Mouse (Mus musculus): Measurements from ENCODE around the gene Cdrt4. TPM values are rescaled to one million over a fixed set of nuclear protein-coding genes. Genes with fewer than 3 reads are reported as not detected.

Gene Cdrt4
- polyA plus RNA-seq, 1 experiment from 2014 or later = not detected

- Histone ChIP-seq H3K27ac (ENCODE audit: low read depth, low read length) (no peak overlapping the region), H3K4me1 (ENCODE audit: control insufficient read depth, insufficient read depth, low read length) (peaks cover 9% of the 10 kb centered on the region), H3K9ac (ENCODE audit: low read depth, low read length) (no peak overlapping the region), H3K27me3 (ENCODE audit: control insufficient read depth, insufficient read depth, low read length) (no peaks in the 10 kb centered on the region), H3K36me3 (ENCODE audit: control insufficient read depth, insufficient read depth, low read length) (no peaks in the 10 kb centered on the region), H3K4me2 (replicated peaks; ENCODE audit: low read depth, low read length) (no peak overlapping the region), H3K9me3 (ENCODE audit: control insufficient read depth, low read length) (no peaks in the 10 kb centered on the region), H3K4me3 (ENCODE audit: low read length) (no peak overlapping the region)
- ATAC-seq (ENCODE audit: low FRiP score, low TSS enrichment) = 0 out of 2 replicates have a peak, but pooled peaks have one; percentile 42
Observed at GRCm38 (mm10) chr11:63020633-63021032, 69.6 kb downstream of the Cdrt4 start.

- H3K27me3 ChIP-seq (ENCODE audit: control insufficient read depth, insufficient read depth, low read length) = no peaks in the 10 kb centered on the region
- no peak overlapping the region for H3K4me2 ChIP-seq (replicated peaks; ENCODE audit: low read depth, low read length)
- H3K4me3 ChIP-seq (ENCODE audit: low read length) = no peak overlapping the region
- no peak overlapping the region for H3K9ac ChIP-seq (ENCODE audit: low read depth, low read length)
- 55% methylated on average over 5 of the region's 5 CpGs for WGBS
- no peak for ATAC-seq (ENCODE audit: low FRiP score, low TSS enrichment)
- no peaks in the 10 kb centered on the region for H3K9me3 ChIP-seq (ENCODE audit: control insufficient read depth, low read length)
- no peak overlapping the region; the same call in 1 of the 2 replicates for H3K27ac ChIP-seq (ENCODE audit: low read depth, low read length)
- no peaks in the 10 kb centered on the region for H3K36me3 ChIP-seq (ENCODE audit: control insufficient read depth, insufficient read depth, low read length)
- peaks cover 9% of the 10 kb centered on the region for H3K4me1 ChIP-seq (ENCODE audit: control insufficient read depth, insufficient read depth, low read length)
Observed at GRCm38 (mm10) chr11:63021141-63021806, 70.3 kb downstream of the Cdrt4 start.

- H3K27me3 ChIP-seq (ENCODE audit: control insufficient read depth, insufficient read depth, low read length) = no peaks in the 10 kb centered on the region
- peaks cover 9% of the 10 kb centered on the region for H3K4me1 ChIP-seq (ENCODE audit: control insufficient read depth, insufficient read depth, low read length)
- H3K36me3 ChIP-seq (ENCODE audit: control insufficient read depth, insufficient read depth, low read length) = no peaks in the 10 kb centered on the region
- no peak overlapping the region for H3K27ac ChIP-seq (ENCODE audit: low read depth, low read length)
- H3K4me3 ChIP-seq (ENCODE audit: low read length) = no peak overlapping the region
- no peak overlapping the region for H3K9ac ChIP-seq (ENCODE audit: low read depth, low read length)
- no peak for ATAC-seq (ENCODE audit: low FRiP score, low TSS enrichment)
- WGBS = 86% methylated on average over 5 of the region's 5 CpGs
- no peak overlapping the region for H3K4me2 ChIP-seq (replicated peaks; ENCODE audit: low read depth, low read length)
- H3K9me3 ChIP-seq (ENCODE audit: control insufficient read depth, low read length) = no peaks in the 10 kb centered on the region
Observed at GRCm38 (mm10) chr11:63023461-63023860, 72.5 kb downstream of the Cdrt4 start.

GRCm38 (mm10) chr11:63024136-63024535 lies 73.1 kb downstream of the Cdrt4 start:
- no peaks in the 10 kb centered on the region for H3K9me3 ChIP-seq (ENCODE audit: control insufficient read depth, low read length)
- H3K4me1 ChIP-seq (ENCODE audit: control insufficient read depth, insufficient read depth, low read length) = peaks cover 13% of the 10 kb centered on the region
- H3K36me3 ChIP-seq (ENCODE audit: control insufficient read depth, insufficient read depth, low read length) = no peaks in the 10 kb centered on the region
- ATAC-seq (ENCODE audit: low FRiP score, low TSS enrichment) = 0 out of 2 replicates have a peak, but pooled peaks have one; percentile 47
- no peak overlapping the region for H3K4me2 ChIP-seq (replicated peaks; ENCODE audit: low read depth, low read length)
- no peak overlapping the region for H3K27ac ChIP-seq (ENCODE audit: low read depth, low read length)
- H3K27me3 ChIP-seq (ENCODE audit: control insufficient read depth, insufficient read depth, low read length) = no peaks in the 10 kb centered on the region
- H3K4me3 ChIP-seq (ENCODE audit: low read length) = no peak overlapping the region
- H3K9ac ChIP-seq (ENCODE audit: low read depth, low read length) = no peak overlapping the region
- WGBS = 50% methylated on average over 2 of the region's 2 CpGs

GRCm38 (mm10) chr11:63025476-63025875 lies 74.5 kb downstream of the Cdrt4 start:
- Histone ChIP-seq H3K4me3 (ENCODE audit: low read length) (no peak overlapping the region), H3K4me1 (ENCODE audit: control insufficient read depth, insufficient read depth, low read length) (peaks cover 13% of the 10 kb centered on the region), H3K27ac (ENCODE audit: low read depth, low read length) (no peak overlapping the region), H3K36me3 (ENCODE audit: control insufficient read depth, insufficient read depth, low read length) (no peaks in the 10 kb centered on the region), H3K4me2 (replicated peaks; ENCODE audit: low read depth, low read length) (no peak overlapping the region), H3K27me3 (ENCODE audit: control insufficient read depth, insufficient read depth, low read length) (no peaks in the 10 kb centered on the region), H3K9ac (ENCODE audit: low read depth, low read length) (no peak overlapping the region), H3K9me3 (ENCODE audit: control insufficient read depth, low read length) (no peaks in the 10 kb centered on the region)
- no peak for ATAC-seq (ENCODE audit: low FRiP score, low TSS enrichment)
- 78% methylated on average over 6 of the region's 6 CpGs for WGBS

GRCm38 (mm10) chr11:63026651-63027141 lies 75.7 kb downstream of the Cdrt4 start:
- Histone ChIP-seq H3K4me1 (ENCODE audit: control insufficient read depth, insufficient read depth, low read length) (peaks cover 5% of the 10 kb centered on the region; the same call in 1 of the 2 replicates), H3K27me3 (ENCODE audit: control insufficient read depth, insufficient read depth, low read length) (no peaks in the 10 kb centered on the region), H3K4me3 (ENCODE audit: low read length) (no peak overlapping the region), H3K4me2 (replicated peaks; ENCODE audit: low read depth, low read length) (no peak overlapping the region), H3K27ac (ENCODE audit: low read depth, low read length) (no peak overlapping the region), H3K9ac (ENCODE audit: low read depth, low read length) (no peak overlapping the region), H3K36me3 (ENCODE audit: control insufficient read depth, insufficient read depth, low read length) (no peaks in the 10 kb centered on the region), H3K9me3 (ENCODE audit: control insufficient read depth, low read length) (no peaks in the 10 kb centered on the region)
- ATAC-seq (ENCODE audit: low FRiP score, low TSS enrichment) = no peak
- WGBS = 78% methylated on average over 9 of the region's 9 CpGs

- Histone ChIP-seq H3K9ac (ENCODE audit: low read depth, low read length) (no peak overlapping the region), H3K27me3 (ENCODE audit: control insufficient read depth, insufficient read depth, low read length) (no peaks in the 10 kb centered on the region), H3K27ac (ENCODE audit: low read depth, low read length) (0 out of 2 replicates have a peak overlapping the region, but pooled peaks have one; percentile 12), H3K4me2 (replicated peaks; ENCODE audit: low read depth, low read length) (no peak overlapping the region), H3K9me3 (ENCODE audit: control insufficient read depth, low read length) (no peaks in the 10 kb centered on the region), H3K4me3 (ENCODE audit: low read length) (no peak overlapping the region), H3K36me3 (ENCODE audit: control insufficient read depth, insufficient read depth, low read length) (no peaks in the 10 kb centered on the region), H3K4me1 (ENCODE audit: control insufficient read depth, insufficient read depth, low read length) (peaks cover 5% of the 10 kb centered on the region; the same call in 1 of the 2 replicates)
- no peak for ATAC-seq (ENCODE audit: low FRiP score, low TSS enrichment)
- 83% methylated on average over 3 of the region's 3 CpGs for WGBS
Observed at GRCm38 (mm10) chr11:63028131-63028530, 77.1 kb downstream of the Cdrt4 start.

GRCm38 (mm10) chr11:63029148-63029714 lies 78.2 kb downstream of the Cdrt4 start:
- Histone ChIP-seq H3K27ac (ENCODE audit: low read depth, low read length) (0 out of 2 replicates have a peak overlapping the region, but pooled peaks have one; percentile 24), H3K36me3 (ENCODE audit: control insufficient read depth, insufficient read depth, low read length) (no peaks in the 10 kb centered on the region), H3K4me1 (ENCODE audit: control insufficient read depth, insufficient read depth, low read length) (peaks cover 5% of the 10 kb centered on the region; the same call in 1 of the 2 replicates), H3K9ac (ENCODE audit: low read depth, low read length) (no peak overlapping the region), H3K9me3 (ENCODE audit: control insufficient read depth, low read length) (no peaks in the 10 kb centered on the region), H3K4me2 (replicated peaks; ENCODE audit: low read depth, low read length) (no peak overlapping the region), H3K27me3 (ENCODE audit: control insufficient read depth, insufficient read depth, low read length) (no peaks in the 10 kb centered on the region), H3K4me3 (ENCODE audit: low read length) (no peak overlapping the region)
- 44% methylated on average over 4 of the region's 4 CpGs for WGBS
- peak; percentile 80 for ATAC-seq (ENCODE audit: low FRiP score, low TSS enrichment)

- ATAC-seq (ENCODE audit: low FRiP score, low TSS enrichment) = no peak
- Histone ChIP-seq H3K36me3 (ENCODE audit: control insufficient read depth, insufficient read depth, low read length) (no peaks in the 10 kb centered on the region), H3K27me3 (ENCODE audit: control insufficient read depth, insufficient read depth, low read length) (no peaks in the 10 kb centered on the region), H3K27ac (ENCODE audit: low read depth, low read length) (no peak overlapping the region), H3K4me1 (ENCODE audit: control insufficient read depth, insufficient read depth, low read length) (peaks cover 5% of the 10 kb centered on the region; the same call in 1 of the 2 replicates), H3K9ac (ENCODE audit: low read depth, low read length) (no peak overlapping the region), H3K4me2 (replicated peaks; ENCODE audit: low read depth, low read length) (no peak overlapping the region), H3K4me3 (ENCODE audit: low read length) (no peak overlapping the region), H3K9me3 (ENCODE audit: control insufficient read depth, low read length) (no peaks in the 10 kb centered on the region)
- WGBS = 78% methylated on average over 6 of the region's 6 CpGs
Observed at GRCm38 (mm10) chr11:63029721-63030120, 78.7 kb downstream of the Cdrt4 start.
